ENCODE assay signal across 9 mouse cellular contexts in genomic region chr5:36726387-36726801, GRCm38 (mm10). TPM values are rescaled to one million over a fixed set of nuclear protein-coding genes. Genes with fewer than 3 reads are reported as not detected.
DNase-seq lines count a peak whose midpoint lies in the region; ATAC-seq lines count a peak whose summit lies in the region.
"Had no signal": no experiment of that assay in that cellular context is flagged by ENCODE, and none has a peak within 500 bp of the region (broad histone marks: within the 10 kb centered on the region; RNA-seq: fewer than 3 reads in every experiment).

No protein-coding gene starts in this region.

- 0 out of 2 replicates have a peak, but pooled peaks cover 3% of the 10 kb centered on the region for H3K4me1 ChIP-seq in intestine, embryonic 14.5 days (replicated peaks; ENCODE audit: control insufficient read depth, insufficient read depth, low read length)
- H3K4me1 ChIP-seq in liver, embryonic 16.5 days (ENCODE audit: control insufficient read depth, low read depth, low read length) = peaks cover 55% of the 10 kb centered on the region
- peaks cover 3% of the 10 kb centered on the region; the same call in 1 of the 2 replicates for H3K4me1 ChIP-seq in limb, embryonic 10.5 days
- no peaks in the 10 kb centered on the region for H3K4me1 ChIP-seq in forebrain, embryonic 14.5 days (ENCODE audit: control insufficient read depth, insufficient read depth, low read length)

- H3K4me3 ChIP-seq in intestine, embryonic 14.5 days (ENCODE audit: low read depth, low read length) = no peak overlapping the region
- no peak overlapping the region for H3K4me3 ChIP-seq in liver, embryonic 16.5 days (ENCODE audit: low read depth, low read length)
- no peak overlapping the region for H3K4me3 ChIP-seq in limb, embryonic 10.5 days
- H3K4me3 ChIP-seq in forebrain, embryonic 14.5 days (ENCODE audit: low read depth, low read length) = no peak overlapping the region
- H3K4me3 ChIP-seq: myocyte had no signal

- H3K9ac ChIP-seq in intestine, embryonic 14.5 days (ENCODE audit: low read length) = no peak overlapping the region
- no peak overlapping the region for H3K9ac ChIP-seq in liver, embryonic 16.5 days (ENCODE audit: low read depth, low read length)
- no peak overlapping the region for H3K9ac ChIP-seq in forebrain, embryonic 14.5 days (ENCODE audit: low read length)

- WGBS in intestine, embryonic 14.5 days = 53% methylated on average over 9 of the region's 9 CpGs
- 67% methylated on average over 9 of the region's 9 CpGs for WGBS in liver, embryonic 16.5 days (ENCODE audit: insufficient replicate concordance)
- 77% methylated on average over 9 of the region's 9 CpGs for WGBS in limb, embryonic 10.5 days
- 73% methylated on average over 9 of the region's 9 CpGs for WGBS in forebrain, embryonic 14.5 days

- H3K27ac ChIP-seq in intestine, embryonic 14.5 days (ENCODE audit: low read depth) = peak overlapping the region; percentile 24; the same call in 1 of the 2 replicates
- peak overlapping the region; percentile 86 for H3K27ac ChIP-seq in liver, embryonic 16.5 days (ENCODE audit: low read length)
- H3K27ac ChIP-seq in limb, embryonic 10.5 days = no peak overlapping the region
- H3K27ac ChIP-seq in forebrain, embryonic 14.5 days (ENCODE audit: low read depth, low read length) = no peak overlapping the region

- DNase-seq in 3134 (ENCODE audit: extremely low read depth, insufficient read length, low spot score) (peak; percentile 43), 416B (ENCODE audit: low read depth) (peak; percentile 71)
- DNase-seq in intestine, embryonic 14.5 days (ENCODE audit: low spot score) = peak; percentile 60
- no peak for DNase-seq in limb, embryonic 10.5 days (ENCODE audit: low spot score)
- no peak for DNase-seq in forebrain, embryonic 14.5 days (ENCODE audit: low spot score)
- DNase-seq in thymus, adult 18-20 months = no peak
- DNase-seq: adrenal gland, adult 8-10 months had no signal

- H3K9me3 ChIP-seq in intestine, embryonic 14.5 days (ENCODE audit: control insufficient read depth, low read length) = no peaks in the 10 kb centered on the region
- no peaks in the 10 kb centered on the region for H3K9me3 ChIP-seq in liver, embryonic 16.5 days (replicated peaks; ENCODE audit: control insufficient read depth, low read length)
- no peaks in the 10 kb centered on the region for H3K9me3 ChIP-seq in limb, embryonic 10.5 days (replicated peaks)
- no peaks in the 10 kb centered on the region for H3K9me3 ChIP-seq in forebrain, embryonic 14.5 days (replicated peaks; ENCODE audit: control insufficient read depth, low read length)

- no peaks in the 10 kb centered on the region for H3K27me3 ChIP-seq in intestine, embryonic 14.5 days (replicated peaks; ENCODE audit: control insufficient read depth, insufficient read depth, low read length)
- no peaks in the 10 kb centered on the region for H3K27me3 ChIP-seq in liver, embryonic 16.5 days (ENCODE audit: control insufficient read depth, insufficient read depth, low read depth, low read length)
- no peaks in the 10 kb centered on the region for H3K27me3 ChIP-seq in limb, embryonic 10.5 days (ENCODE audit: low read depth, poor library complexity, severe bottlenecking)
- no peaks in the 10 kb centered on the region for H3K27me3 ChIP-seq in forebrain, embryonic 14.5 days (replicated peaks; ENCODE audit: control insufficient read depth, insufficient read depth, low read length)

- peak; percentile 78 for ATAC-seq in intestine, embryonic 14.5 days (replicated peaks; ENCODE audit: low FRiP score, low TSS enrichment, low read depth)
- ATAC-seq in liver, embryonic 16.5 days (ENCODE audit: low read depth) = peak; percentile 50
- no peak for ATAC-seq in forebrain, embryonic 14.5 days

- peak overlapping the region; percentile 14; the same call in 1 of the 2 replicates for H3K4me2 ChIP-seq in intestine, embryonic 14.5 days (ENCODE audit: low read length)
- H3K4me2 ChIP-seq in liver, embryonic 16.5 days (ENCODE audit: low read depth, low read length) = peak overlapping the region; percentile 14; the same call in 1 of the 2 replicates
- H3K4me2 ChIP-seq in forebrain, embryonic 14.5 days (ENCODE audit: low read length) = no peak overlapping the region

- H3K36me3 ChIP-seq in intestine, embryonic 14.5 days (ENCODE audit: control insufficient read depth, insufficient read depth, low read length) = no peaks in the 10 kb centered on the region
- no peaks in the 10 kb centered on the region for H3K36me3 ChIP-seq in liver, embryonic 16.5 days (ENCODE audit: control insufficient read depth, insufficient read depth)
- H3K36me3 ChIP-seq in limb, embryonic 10.5 days = no peaks in the 10 kb centered on the region
- no peaks in the 10 kb centered on the region for H3K36me3 ChIP-seq in forebrain, embryonic 14.5 days (ENCODE audit: control insufficient read depth, insufficient read depth, low read length)

RNA-seq across cellular contexts. Expression of gene Bloc1s4, which starts 22.1 kb away (rescaled TPM):
- 20.9 and 22.8 TPM in 2 replicates for polyA plus RNA-seq in intestine, embryonic 14.5 days (2014; fragmentation: Nextera tagmentation; extraction: Ambion mirVana)
- 11.3 and 12.6 TPM in 2 replicates for polyA plus RNA-seq in liver, embryonic 16.5 days (2015; fragmentation: Nextera tagmentation; extraction: Ambion mirVana)
- polyA plus RNA-seq in limb, embryonic 10.5 days (2016; fragmentation: Nextera tagmentation; extraction: Ambion mirVana) = 23.7 and 25.5 TPM in 2 replicates
- 23.9 and 27.7 TPM in 2 replicates for polyA plus RNA-seq in forebrain, embryonic 14.5 days (2014; fragmentation: Nextera tagmentation; extraction: Ambion mirVana)

RNA-seq across cellular contexts. Expression of gene D5Ertd579e, which starts 30.6 kb away (rescaled TPM):
- polyA plus RNA-seq in intestine, embryonic 14.5 days (2014; fragmentation: Nextera tagmentation; extraction: Ambion mirVana) = 25.8 and 28.3 TPM in 2 replicates
- 22.6 and 23.2 TPM in 2 replicates for polyA plus RNA-seq in liver, embryonic 16.5 days (2015; fragmentation: Nextera tagmentation; extraction: Ambion mirVana)
- polyA plus RNA-seq in limb, embryonic 10.5 days (2016; fragmentation: Nextera tagmentation; extraction: Ambion mirVana) = 22.5 and 25.1 TPM in 2 replicates
- polyA plus RNA-seq in forebrain, embryonic 14.5 days (2014; fragmentation: Nextera tagmentation; extraction: Ambion mirVana) = 30.2 and 38.6 TPM in 2 replicates

Comparison
In these comparisons a context has a peak if more than half of its experiments do, and no peak if none do; other contexts are left out.
1. DNase-seq: peak in 3134 (single experiment), 416B (single experiment) and intestine, embryonic 14.5 days (single experiment); none in limb, embryonic 10.5 days (single experiment), forebrain, embryonic 14.5 days (single experiment) and thymus, adult 18-20 months (0 of 2).
2. H3K27ac ChIP-seq: peak in intestine, embryonic 14.5 days (single experiment) and liver, embryonic 16.5 days (single experiment); none in limb, embryonic 10.5 days (single experiment) and forebrain, embryonic 14.5 days (single experiment).